Mouse (Mus musculus) midbrain, embryonic 13.5 days (tissue): Measurements from ENCODE around the gene Ak1. TPM values are rescaled to one million over a fixed set of nuclear protein-coding genes. Genes with fewer than 3 reads are reported as not detected.

Source experiments
- ATAC-seq: fragments of 200-750 bp; cut with Nextera tagmentation; 2 replicates; pipeline ENCODE4 v1.8.0; 2017; ENCODE audit warnings: mild to moderate bottlenecking, moderate TSS enrichment, moderate library complexity
- H3K27ac ChIP-seq: fragments of 300-500 bp; sonication (generic); 2 replicates; pipeline ENCODE4 v1.5.1; 2015; ENCODE audit warnings: inconsistent platforms, mild to moderate bottlenecking, moderate library complexity
- H3K27me3 ChIP-seq: fragments of 300-500 bp; sonication (generic); 2 replicates; pipeline ENCODE4 v1.6.1; 2015; ENCODE audit warnings: mild to moderate bottlenecking, inconsistent platforms
- H3K36me3 ChIP-seq: fragments of 300-500 bp; sonication (generic); 2 replicates; pipeline ENCODE4 v1.6.1; 2015; ENCODE audit warnings: mild to moderate bottlenecking, inconsistent platforms
- H3K4me1 ChIP-seq: fragments of 300-500 bp; sonication (generic); replicated peaks from 2 replicates; pipeline ENCODE4 v1.6.1; 2015; ENCODE audit warnings: inconsistent platforms
- H3K4me2 ChIP-seq: fragments of 300-500 bp; sonication (generic); replicated peaks from 2 replicates; pipeline ENCODE4 v1.6.1; 2015; ENCODE audit warnings: moderate library complexity, mild to moderate bottlenecking, inconsistent platforms
- H3K4me3 ChIP-seq: fragments of 300-500 bp; sonication (generic); replicated peaks from 2 replicates; pipeline ENCODE4 v1.5.1; 2015; ENCODE audit warnings: mild to moderate bottlenecking, inconsistent platforms
- H3K9ac ChIP-seq: fragments of 300-500 bp; sonication (generic); replicated peaks from 2 replicates; pipeline ENCODE4 v1.6.1; 2015; ENCODE audit warnings: mild to moderate bottlenecking, inconsistent platforms
- H3K9me3 ChIP-seq: fragments of 300-500 bp; sonication (generic); 2 replicates; pipeline ENCODE4 v1.6.1; 2016; ENCODE audit warnings: mild to moderate bottlenecking, inconsistent platforms
- WGBS: fragments of 180-500 bp; shearing (Covaris S2); methylation state at CpG from one replicate; pipeline ENCODE4 v1.1.7; 2015; 5-methylcytosine and 5-hydroxymethylcytosine counted together
- microRNA counts: library from miRNA; unstranded; fragments of <30 nt; microRNA quantifications from one replicate; lab custom pipeline; 2016
- microRNA-seq: library from miRNA; unstranded; fragments of <30 nt; microRNA quantifications from one replicate; pipeline ENCODE4, GENCODE M21; 2016
- polyA plus RNA-seq: library from polyadenylated mRNA; unstranded; fragments of >200 nt; fragmentation: Nextera tagmentation; extraction: Ambion mirVana; gene quantifications from 2 replicates; pipeline ENCODE4 v1.2.1, GENCODE M21; 2015

Gene Ak1
- polyA plus RNA-seq, 1 experiment from 2014 or later: 62.9 TPM

GRCm38 (mm10) chr2:32682721-32683417, 61.3 kb downstream of the Ak1 start:
- H3K4me3 ChIP-seq: no peak overlapping the region
- no peaks in the 10 kb centered on the region for H3K9me3 ChIP-seq
- H3K27ac ChIP-seq: no peak overlapping the region
- H3K4me2 ChIP-seq: no peak overlapping the region
- no peaks in the 10 kb centered on the region for H3K4me1 ChIP-seq
- no peak for ATAC-seq
- no peaks in the 10 kb centered on the region for H3K27me3 ChIP-seq
- WGBS: 83% methylated on average over 14 of the region's 14 CpGs
- H3K36me3 ChIP-seq: peaks cover 54% of the 10 kb centered on the region
- peak overlapping the region; percentile 3; the same call in 1 of the 2 replicates for H3K9ac ChIP-seq

- no peak for ATAC-seq
- no peak overlapping the region for H3K27ac ChIP-seq
- H3K9me3 ChIP-seq: no peaks in the 10 kb centered on the region
- H3K36me3 ChIP-seq: peaks cover 59% of the 10 kb centered on the region
- H3K27me3 ChIP-seq: no peaks in the 10 kb centered on the region
- H3K4me3 ChIP-seq: no peak overlapping the region
- no peak overlapping the region for H3K4me2 ChIP-seq
- WGBS: 90% methylated on average over 10 of the region's 10 CpGs
- H3K9ac ChIP-seq: no peak overlapping the region
- H3K4me1 ChIP-seq: no peaks in the 10 kb centered on the region
These were observed 62.1 kb downstream of the Ak1 start for GRCm38 (mm10) chr2:32683701-32684100.

MicroRNAs within 50 kb of the gene (microRNA counts, 519-probe panel; counts per million panel counts)
- microRNA mmu-miR-1954 (lab: Ali Mortazavi, UCI): 110 counts per million, percentile 56 among the panel's probes with 10 or more counts

Small RNAs within 50 kb of the gene (microRNA-seq; reads per million reads assigned to microRNA genes)
- gene Gm47291 (not detected), gene Mir1954 (not detected)

Other genes starting within 250 kb of the Ak1 start
- gene 1110008P14Rik, start 239.8 kb upstream of the Ak1 start, polyA plus RNA-seq: 74.7 and 77.5 TPM in 2 replicates
- gene Lcn2, start 233.5 kb upstream of the Ak1 start, polyA plus RNA-seq: 0.35 and 0.37 TPM in 2 replicates
- gene Ptges2, start 225.9 kb upstream of the Ak1 start, polyA plus RNA-seq: 35.5 and 37.6 TPM in 2 replicates
- 5.1 and 6.1 TPM in 2 replicates for gene Naif1, start 171.3 kb upstream of the Ak1 start, polyA plus RNA-seq
- 45.4 and 50.1 TPM in 2 replicates for gene Slc25a25, start 170.3 kb upstream of the Ak1 start, polyA plus RNA-seq
- gene Fam102a, start 86.4 kb upstream of the Ak1 start, polyA plus RNA-seq: 5.6 and 7.3 TPM in 2 replicates
- 133 and 147 TPM in 2 replicates for gene Dpm2, start 50.9 kb upstream of the Ak1 start, polyA plus RNA-seq
- 4.8 TPM in 2 replicates for gene Pip5kl1, start 47.0 kb upstream of the Ak1 start, polyA plus RNA-seq
- gene 9430097D07Rik, start 46.1 kb upstream of the Ak1 start, polyA plus RNA-seq: 0.34 and 0.55 TPM in 2 replicates
- 15.2 and 16.3 TPM in 2 replicates for gene St6galnac4, start 34.7 kb upstream of the Ak1 start, polyA plus RNA-seq
- gene St6galnac6, start 22.0 kb upstream of the Ak1 start, polyA plus RNA-seq: 10.1 and 11.3 TPM in 2 replicates
- gene Eng, start 24.8 kb downstream of the Ak1 start, polyA plus RNA-seq: 22.0 and 24.8 TPM in 2 replicates
- 16.5 and 16.6 TPM in 2 replicates for gene Fpgs, start 82.4 kb downstream of the Ak1 start, polyA plus RNA-seq
- 78.5 and 84.5 TPM in 2 replicates for gene Cdk9, start 91.3 kb downstream of the Ak1 start, polyA plus RNA-seq
- gene Sh2d3c, start 99.3 kb downstream of the Ak1 start, polyA plus RNA-seq: 37.8 and 40.7 TPM in 2 replicates
- 3.9 TPM in 2 replicates for gene 6330409D20Rik, start 119.3 kb downstream of the Ak1 start, polyA plus RNA-seq
- gene Tor2a, start 135.5 kb downstream of the Ak1 start, polyA plus RNA-seq: 48.0 and 52.6 TPM in 2 replicates
- 0.35 and 0.52 TPM in 2 replicates for gene Ttc16, start 153.9 kb downstream of the Ak1 start, polyA plus RNA-seq
- gene Ptrh1, start 154.0 kb downstream of the Ak1 start, polyA plus RNA-seq: 4.1 and 4.2 TPM in 2 replicates
- gene Cfap157, start 162.7 kb downstream of the Ak1 start, polyA plus RNA-seq: 0.46 and 2.0 TPM in 2 replicates
- 165 and 168 TPM in 2 replicates for gene Stxbp1, start 225.5 kb downstream of the Ak1 start, polyA plus RNA-seq